Mouse (Mus musculus): ENCODE data around the gene Mcpt2. TPM values are rescaled to one million over a fixed set of nuclear protein-coding genes. Genes with fewer than 3 reads are reported as not detected.

Gene Mcpt2
- polyA plus RNA-seq (2012; rRNA removed): not detected in 2 replicates

GRCm38 (mm10) chr14:56041792-56042191 lies at the start of gene Mcpt2:
Gene Mcpt2 (plus strand): TSS chr14:56042041.

DNA sequence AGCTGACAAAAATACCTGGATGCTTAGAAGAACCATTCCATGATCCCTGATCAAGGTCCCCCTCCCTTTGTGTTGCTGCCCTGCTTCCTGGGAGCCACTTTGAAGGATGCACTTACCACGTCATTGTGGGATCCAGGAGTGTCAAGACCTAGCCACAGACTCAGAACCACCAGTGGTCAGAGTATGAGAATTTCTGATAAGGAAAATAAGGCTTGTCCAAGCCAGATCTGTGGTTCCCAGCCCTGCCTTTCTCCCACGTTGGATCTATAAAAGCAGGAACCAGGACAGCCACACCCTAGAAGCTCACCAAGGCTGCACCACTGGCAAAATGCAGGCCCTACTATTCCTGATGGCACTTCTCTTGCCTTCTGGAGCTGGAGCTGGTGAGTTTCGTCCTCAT lies 24.2 kb upstream of the Mcpt2 start, which contains the start of gene Mcpt1:
Mcpt1 (plus strand) TSS at position 301 of the 400 bp plus-strand sequence.

GRCm38 (mm10) chr14:56030395-56030794 lies 11.4 kb upstream of the Mcpt2 start, which contains the start of gene Mcpt9:
Gene Mcpt9 (minus strand): TSS chr14:56030495.

DNA sequence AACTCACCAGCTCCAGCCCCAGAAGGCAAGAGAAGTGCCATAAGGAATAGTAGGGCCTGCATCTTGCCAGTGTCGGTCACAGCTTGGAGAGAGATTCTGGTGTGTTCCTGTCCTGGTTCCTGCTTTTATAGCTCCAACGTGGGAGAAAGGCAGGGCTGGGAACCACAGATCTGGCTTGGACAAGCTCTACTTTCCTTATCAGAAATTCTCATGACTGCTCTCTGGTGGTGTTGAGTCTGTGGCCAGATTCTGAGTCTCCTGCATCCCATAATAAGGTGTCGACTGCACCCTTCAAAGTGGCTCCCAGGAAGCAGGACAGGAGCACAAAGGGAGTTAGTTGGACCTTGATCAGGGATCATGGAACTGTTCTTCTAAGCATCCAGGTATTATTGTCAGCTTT lies 20.4 kb downstream of the Mcpt2 start, which contains the start of gene Mcpt4:
Mcpt4 (minus strand) TSS at position 101 of the 400 bp plus-strand sequence.

GRCm38 (mm10) chr14:56085167-56085566 lies 43.3 kb downstream of the Mcpt2 start, which contains the start of gene Mcpt8:
Gene Mcpt8 (minus strand): TSS chr14:56085273.

Other genes starting within 250 kb of the Mcpt2 start
- gene Nfatc4, start 218.9 kb upstream of the Mcpt2 start, polyA plus RNA-seq (2012; rRNA removed): 48.6 and 49.5 TPM in 2 replicates
- 16.1 and 17.4 TPM in 2 replicates for gene Nynrin, start 188.0 kb upstream of the Mcpt2 start, polyA plus RNA-seq (2012; rRNA removed)
- 0.63 and 0.67 TPM in 2 replicates for gene Cbln3, start 157.6 kb upstream of the Mcpt2 start, polyA plus RNA-seq (2012; rRNA removed)
- gene Khnyn, start 157.1 kb upstream of the Mcpt2 start, polyA plus RNA-seq (2012; rRNA removed): 21.0 and 21.5 TPM in 2 replicates
- gene Sdr39u1, start 141.7 kb upstream of the Mcpt2 start, polyA plus RNA-seq (2012; rRNA removed): 44.7 and 46.6 TPM in 2 replicates
- gene Cma1, start 97.4 kb upstream of the Mcpt2 start, polyA plus RNA-seq (2012; rRNA removed): 2.2 and 2.7 TPM in 2 replicates
- not detected in 2 replicates for gene Cma2, start 91.1 kb upstream of the Mcpt2 start, polyA plus RNA-seq (2012; rRNA removed)
- gene Mcpt1, start 24.1 kb upstream of the Mcpt2 start, polyA plus RNA-seq (2012; rRNA removed): not detected in 2 replicates
- not detected in 2 replicates for gene Mcpt9, start 11.5 kb upstream of the Mcpt2 start, polyA plus RNA-seq (2012; rRNA removed)
- 1.9 and 2.0 TPM in 2 replicates for gene Mcpt4, start 20.3 kb downstream of the Mcpt2 start, polyA plus RNA-seq (2012; rRNA removed)
- not detected in 2 replicates for gene Mcpt8, start 43.2 kb downstream of the Mcpt2 start, polyA plus RNA-seq (2012; rRNA removed)
- gene Ctsg, start 60.5 kb downstream of the Mcpt2 start, polyA plus RNA-seq (2012; rRNA removed): not detected in 2 replicates
- gene Gzme, start 78.6 kb downstream of the Mcpt2 start, polyA plus RNA-seq (2012; rRNA removed): not detected in 2 replicates
- gene Gzmd, start 90.6 kb downstream of the Mcpt2 start, polyA plus RNA-seq (2012; rRNA removed): not detected in 2 replicates
- not detected in 2 replicates for gene Gzmg, start 117.5 kb downstream of the Mcpt2 start, polyA plus RNA-seq (2012; rRNA removed)
- gene Gzmn, start 132.6 kb downstream of the Mcpt2 start, polyA plus RNA-seq (2012; rRNA removed): not detected in 2 replicates
- not detected in 2 replicates for gene Gzmf, start 169.4 kb downstream of the Mcpt2 start, polyA plus RNA-seq (2012; rRNA removed)
- gene Gzmc, start 192.6 kb downstream of the Mcpt2 start, polyA plus RNA-seq (2012; rRNA removed): not detected in 2 replicates
- gene Gzmb, start 220.2 kb downstream of the Mcpt2 start, polyA plus RNA-seq (2012; rRNA removed): 0.32 and 0.43 TPM in 2 replicates